ENCODE assay signal across 23 mouse cellular contexts in the genomic region with DNA sequence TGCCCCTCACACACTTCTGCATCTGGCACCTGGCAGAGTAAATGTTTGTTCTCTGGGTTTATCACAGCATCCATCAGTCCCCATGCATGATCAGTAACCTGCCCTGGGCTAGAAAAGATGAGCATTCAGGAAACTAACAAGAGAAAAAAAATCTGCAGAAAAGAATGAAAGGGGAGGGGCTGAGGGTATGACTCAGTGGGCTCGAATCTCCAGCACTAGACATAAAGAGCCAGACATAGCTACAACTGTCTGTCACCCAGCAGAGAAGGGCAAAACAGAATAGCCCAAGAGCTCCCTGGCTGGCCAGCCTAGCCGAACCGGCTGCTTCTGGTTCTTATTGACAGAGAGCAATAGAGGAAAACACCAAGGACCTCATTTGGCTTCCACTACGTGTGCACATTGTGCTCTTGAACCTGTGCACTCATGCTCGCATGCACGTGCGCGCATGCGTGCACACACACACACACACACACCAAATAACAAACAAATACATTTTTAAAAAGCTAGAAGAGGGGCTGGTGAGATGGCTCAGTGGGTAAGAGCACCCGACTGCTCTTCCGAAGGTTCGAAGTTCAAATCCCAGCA. TPM values are rescaled to one million over a fixed set of nuclear protein-coding genes. Genes with fewer than 3 reads are reported as not detected.
DNase-seq lines count a peak whose midpoint lies in the region; ATAC-seq and TF ChIP-seq lines count a peak whose summit lies in the region.
"Had no signal": no experiment of that assay in that cellular context is flagged by ENCODE, and none has a peak within 500 bp of the region (broad histone marks: within the 10 kb centered on the region; RNA-seq: fewer than 3 reads in every experiment).

No protein-coding gene starts in this region.

- ATAC-seq in heart, embryonic 16.5 days (replicated peaks; ENCODE audit: extremely low read depth, insufficient read depth, low FRiP score), result 0 out of 2 replicates have a peak, but pooled peaks have one; percentile 15
- ATAC-seq in heart, embryonic 11.5 days (replicated peaks; ENCODE audit: insufficient number of reproducible peaks, low FRiP score, low TSS enrichment), result no peak
- peak; percentile 57 for ATAC-seq in Patski
- no peak for ATAC-seq in CD4-positive, CD25-positive, alpha-beta regulatory T cell, adult 4 months
- no peak for ATAC-seq in hindbrain, embryonic 13.5 days (ENCODE audit: low FRiP score)
- ATAC-seq: forebrain, embryonic 13.5 days; hindbrain, postnatal 0 days; intestine, embryonic 15.5 days had no signal

- 78% methylated on average over 12 of the region's 12 CpGs for WGBS in heart, embryonic 16.5 days
- WGBS in heart, embryonic 11.5 days (ENCODE audit: insufficient replicate concordance), result 77% methylated on average over 12 of the region's 12 CpGs
- 78% methylated on average over 12 of the region's 12 CpGs for WGBS in hindbrain, embryonic 13.5 days

- H3K27ac ChIP-seq in heart, embryonic 16.5 days (ENCODE audit: low read length), result no peak overlapping the region
- H3K27ac ChIP-seq in heart, embryonic 11.5 days (ENCODE audit: low read depth, low read length), result no peak overlapping the region
- H3K27ac ChIP-seq in hindbrain, embryonic 13.5 days, result no peak overlapping the region
- H3K27ac ChIP-seq: embryonic facial prominence, embryonic 12.5 days; forebrain, embryonic 13.5 days; heart, embryonic 10.5 days; heart, embryonic 15.5 days; hindbrain, postnatal 0 days; intestine, embryonic 15.5 days had no signal

- peaks cover 4% of the 10 kb centered on the region; the same call in 1 of the 2 replicates for H3K9me3 ChIP-seq in heart, embryonic 16.5 days (replicated peaks; ENCODE audit: control insufficient read depth, low read length)
- H3K9me3 ChIP-seq in heart, embryonic 11.5 days (replicated peaks; ENCODE audit: control insufficient read depth, low read length), result no peaks in the 10 kb centered on the region
- no peaks in the 10 kb centered on the region for H3K9me3 ChIP-seq in hindbrain, embryonic 13.5 days
- H3K9me3 ChIP-seq: embryonic facial prominence, embryonic 12.5 days; forebrain, embryonic 13.5 days; heart, embryonic 15.5 days; intestine, embryonic 15.5 days had no signal

- no peaks in the 10 kb centered on the region for H3K36me3 ChIP-seq in heart, embryonic 16.5 days (ENCODE audit: control insufficient read depth, insufficient read depth)
- no peaks in the 10 kb centered on the region for H3K36me3 ChIP-seq in heart, embryonic 11.5 days (ENCODE audit: control insufficient read depth, insufficient read depth, low read length)
- H3K36me3 ChIP-seq in hindbrain, embryonic 13.5 days, result no peaks in the 10 kb centered on the region
- H3K36me3 ChIP-seq: embryonic facial prominence, embryonic 12.5 days; heart, embryonic 10.5 days; heart, embryonic 15.5 days; intestine, embryonic 15.5 days had no signal

- H3K4me2 ChIP-seq in heart, embryonic 16.5 days (ENCODE audit: low read depth, low read length), result no peak overlapping the region
- H3K4me2 ChIP-seq in heart, embryonic 11.5 days, result no peak overlapping the region
- H3K4me2 ChIP-seq in hindbrain, embryonic 13.5 days, result no peak overlapping the region
- H3K4me2 ChIP-seq: embryonic facial prominence, embryonic 12.5 days; forebrain, embryonic 13.5 days; heart, embryonic 15.5 days; intestine, embryonic 15.5 days had no signal

- CTCF ChIA-PET in Patski (lab: Charles Lee), result interaction anchor here (0.9 to 3.0 kb wide), 3 partner anchors 18 to 102 kb away, joined by 3 to 15 read pairs (median 6); no protein-coding TSS in a partner anchor

- POLR2A ChIA-PET in Patski (lab: Charles Lee), result no interaction called here

- no peaks in the 10 kb centered on the region for H3K27me3 ChIP-seq in heart, embryonic 16.5 days (ENCODE audit: control insufficient read depth, insufficient read depth, low read length)
- no peaks in the 10 kb centered on the region for H3K27me3 ChIP-seq in heart, embryonic 11.5 days (ENCODE audit: control insufficient read depth, insufficient read depth, low read length)
- H3K27me3 ChIP-seq in Patski, result no peaks in the 10 kb centered on the region
- peaks cover 18% of the 10 kb centered on the region for H3K27me3 ChIP-seq in hindbrain, embryonic 13.5 days
- H3K27me3 ChIP-seq: heart, embryonic 15.5 days; intestine, embryonic 15.5 days had no signal

- in situ Hi-C loops in Patski (cut with MboI; ENCODE audit: low pct_unique_long_range_greater_than_20kb), result no loop called here

- DNase-seq in thymus, postnatal 25 days, result peak; percentile 47
- no peak for DNase-seq in thymus, adult 18-20 months
- DNase-seq in Patski (ENCODE audit: low read depth, low spot score), result no peak
- DNase-seq in thymus, postnatal 4 days, result peak; percentile 25
- DNase-seq: adrenal gland, postnatal 10 days; B cell, adult 2 months; cerebellum, adult 11-12 months; cerebellum, adult 9-10 months; cerebellum, postnatal 25 days; heart, adult 18-20 months; heart, postnatal 36 days; kidney, adult 18-20 months had no signal

- TF ChIP-seq CTCF in Patski (IDR thresholded peaks at IDR 0.05), result no peak

- H3K4me3 ChIP-seq in heart, embryonic 16.5 days (ENCODE audit: low read length), result no peak overlapping the region
- no peak overlapping the region for H3K4me3 ChIP-seq in heart, embryonic 11.5 days (ENCODE audit: low read depth, low read length)
- H3K4me3 ChIP-seq in hindbrain, embryonic 13.5 days, result no peak overlapping the region
- H3K4me3 ChIP-seq: embryonic facial prominence, embryonic 12.5 days; forebrain, embryonic 13.5 days; heart, embryonic 10.5 days; heart, embryonic 15.5 days; intestine, embryonic 15.5 days had no signal

- H3K4me1 ChIP-seq in heart, embryonic 16.5 days (ENCODE audit: control insufficient read depth, insufficient read depth, low read length), result peaks cover 9% of the 10 kb centered on the region
- peaks cover 15% of the 10 kb centered on the region for H3K4me1 ChIP-seq in heart, embryonic 11.5 days (ENCODE audit: control insufficient read depth, insufficient read depth, low read length)
- H3K4me1 ChIP-seq in hindbrain, embryonic 13.5 days (replicated peaks), result peaks cover 13% of the 10 kb centered on the region

- no peak overlapping the region for H3K9ac ChIP-seq in heart, embryonic 16.5 days (ENCODE audit: low read length)
- H3K9ac ChIP-seq in heart, embryonic 11.5 days (ENCODE audit: low read depth, low read length), result no peak overlapping the region
- H3K9ac ChIP-seq in hindbrain, embryonic 13.5 days, result no peak overlapping the region
- H3K9ac ChIP-seq: embryonic facial prominence, embryonic 12.5 days; forebrain, embryonic 13.5 days; heart, embryonic 15.5 days; intestine, embryonic 15.5 days had no signal

RNA-seq across cellular contexts. Expression of a gene that starts 14.7 kb away (rescaled TPM):
- polyA plus RNA-seq in heart, embryonic 16.5 days (2015; fragmentation: Nextera tagmentation; extraction: Ambion mirVana), result 17.2 and 25.7 TPM in 2 replicates
- 8.5 and 8.8 TPM in 2 replicates for polyA plus RNA-seq in heart, embryonic 11.5 days (2014; fragmentation: Nextera tagmentation; extraction: Ambion mirVana)
- polyA plus RNA-seq in Patski (2021), result 30.7 TPM
- polyA plus RNA-seq in CD4-positive, CD25-positive, alpha-beta regulatory T cell, adult 4 months (2017; shearing (Covaris generic)), result 100 to 1,000 TPM; 310 to 397 TPM
- polyA plus RNA-seq in hindbrain, embryonic 13.5 days (2015; fragmentation: Nextera tagmentation; extraction: Ambion mirVana), result 2.5 and 2.9 TPM in 2 replicates

RNA-seq across cellular contexts. Expression of a gene that starts 17.9 kb away (rescaled TPM):
- 0.16 and 0.53 TPM in 2 replicates for polyA plus RNA-seq in heart, embryonic 16.5 days (2015; fragmentation: Nextera tagmentation; extraction: Ambion mirVana)
- 0.24 TPM in 1 of 2 replicates, not detected in the other for polyA plus RNA-seq in heart, embryonic 11.5 days (2014; fragmentation: Nextera tagmentation; extraction: Ambion mirVana)
- polyA plus RNA-seq in Patski (2021), result 0.44 TPM
- 1 to 10 TPM; 6.1 to 9.8 TPM for polyA plus RNA-seq in CD4-positive, CD25-positive, alpha-beta regulatory T cell, adult 4 months (2017; shearing (Covaris generic))
- not detected in 2 replicates for polyA plus RNA-seq in hindbrain, embryonic 13.5 days (2015; fragmentation: Nextera tagmentation; extraction: Ambion mirVana)
- polyA plus RNA-seq: embryonic facial prominence, embryonic 12.5 days; forebrain, embryonic 13.5 days; heart, embryonic 10.5 days; heart, embryonic 15.5 days; hindbrain, embryonic 11.5 days; hindbrain, postnatal 0 days had no signal

RNA-seq across cellular contexts. Expression of a gene that starts 34.5 kb away (rescaled TPM):
- not detected in 2 replicates for polyA plus RNA-seq in heart, embryonic 16.5 days (2015; fragmentation: Nextera tagmentation; extraction: Ambion mirVana)
- not detected in 2 replicates for polyA plus RNA-seq in heart, embryonic 11.5 days (2014; fragmentation: Nextera tagmentation; extraction: Ambion mirVana)
- polyA plus RNA-seq in Patski (2021), result not detected
- not detected for polyA plus RNA-seq in CD4-positive, CD25-positive, alpha-beta regulatory T cell, adult 4 months (2017; shearing (Covaris generic))
- polyA plus RNA-seq in hindbrain, embryonic 13.5 days (2015; fragmentation: Nextera tagmentation; extraction: Ambion mirVana), result not detected in 2 replicates
- polyA plus RNA-seq: embryonic facial prominence, embryonic 12.5 days; forebrain, embryonic 13.5 days; heart, embryonic 10.5 days; heart, embryonic 15.5 days; hindbrain, embryonic 11.5 days; hindbrain, postnatal 0 days; intestine, embryonic 15.5 days had no signal

RNA-seq across cellular contexts. Expression of a gene that starts 48.0 kb away (rescaled TPM):
- 19.9 and 23.9 TPM in 2 replicates for polyA plus RNA-seq in heart, embryonic 16.5 days (2015; fragmentation: Nextera tagmentation; extraction: Ambion mirVana)
- 19.5 and 22.4 TPM in 2 replicates for polyA plus RNA-seq in heart, embryonic 11.5 days (2014; fragmentation: Nextera tagmentation; extraction: Ambion mirVana)
- polyA plus RNA-seq in Patski (2021), result 20.9 TPM
- polyA plus RNA-seq in CD4-positive, CD25-positive, alpha-beta regulatory T cell, adult 4 months (2017; shearing (Covaris generic)), result 10 to 100 TPM; 47.8 to 50.7 TPM
- 12.4 and 12.7 TPM in 2 replicates for polyA plus RNA-seq in hindbrain, embryonic 13.5 days (2015; fragmentation: Nextera tagmentation; extraction: Ambion mirVana)

Comparison
In these comparisons a context has a peak if more than half of its experiments do, and no peak if none do; other contexts are left out.
1. ATAC-seq: peak in heart, embryonic 16.5 days (single experiment) and Patski (single experiment); none in heart, embryonic 11.5 days (single experiment), CD4-positive, CD25-positive, alpha-beta regulatory T cell, adult 4 months (single experiment) and hindbrain, embryonic 13.5 days (single experiment).
2. DNase-seq: peak in thymus, postnatal 25 days (single experiment) and thymus, postnatal 4 days (single experiment); none in thymus, adult 18-20 months (0 of 2) and Patski (single experiment).